Mouse (Mus musculus) liver, postnatal 0 days (tissue): ENCODE data around the gene Higd1a. TPM values are rescaled to one million over a fixed set of nuclear protein-coding genes. Genes with fewer than 3 reads are reported as not detected.

Source experiments
- ATAC-seq: fragments of 200-750 bp; cut with Nextera tagmentation; 2 replicates; pipeline ENCODE4 v1.8.0; 2017; ENCODE audit warnings: mild to moderate bottlenecking, moderate library complexity
- DNase-seq: peaks from one replicate; pipeline ENCODE4 v3.0.0-alpha.2; 2016
- H3K27ac ChIP-seq: fragments of 300-500 bp; sonication (generic); 2 replicates; pipeline ENCODE4 v1.5.1; 2014; ENCODE audit warnings: antibody characterized with exemption, moderate library complexity, mild to moderate bottlenecking, low read depth
- H3K27me3 ChIP-seq: fragments of 300-500 bp; sonication (generic); 2 replicates; pipeline ENCODE4 v1.6.1; 2014; ENCODE audit warnings: low read length, control low read depth, mixed read lengths; ENCODE audit not compliant: insufficient read depth
- H3K36me3 ChIP-seq: fragments of 300-500 bp; sonication (generic); replicated peaks from 2 replicates; pipeline ENCODE4 v1.6.1; 2014; ENCODE audit warnings: mild to moderate bottlenecking, control low read depth, low read length, moderate library complexity, mixed read lengths; ENCODE audit not compliant: insufficient read depth
- H3K4me1 ChIP-seq: fragments of 300-500 bp; sonication (generic); 2 replicates; pipeline ENCODE4 v1.6.1; 2014; ENCODE audit warnings: antibody characterized with exemption, mild to moderate bottlenecking, control low read depth; ENCODE audit not compliant: insufficient read depth
- H3K4me2 ChIP-seq: fragments of 300-500 bp; sonication (generic); 2 replicates; pipeline ENCODE4 v1.6.1; 2014; ENCODE audit warnings: low read depth, mild to moderate bottlenecking, low read length, moderate library complexity, mixed read lengths
- H3K4me3 ChIP-seq: fragments of 300-500 bp; sonication (generic); 2 replicates; pipeline ENCODE4 v1.5.1; 2014; ENCODE audit warnings: low read depth, low read length
- H3K9ac ChIP-seq: fragments of 300-500 bp; sonication (generic); replicated peaks from 2 replicates; pipeline ENCODE4 v1.6.1; 2014; ENCODE audit warnings: mild to moderate bottlenecking, moderate library complexity
- H3K9me3 ChIP-seq: fragments of 300-500 bp; sonication (generic); 2 replicates; pipeline ENCODE4 v1.6.1; 2016; ENCODE audit warnings: mild to moderate bottlenecking, control low read depth, low read length, mixed read lengths
- CTCF ChIP-seq: sonication (generic); IDR thresholded peaks from 2 replicates; pipeline ENCODE4 v1.5.1; 2016; ENCODE audit warnings: antibody characterized with exemption, low read depth
- EP300 ChIP-seq: IDR thresholded peaks from 2 replicates; pipeline ENCODE4 v1.6.1; 2016; ENCODE audit warnings: antibody characterized with exemption, low read depth, mild to moderate bottlenecking
- WGBS: fragments of 180-500 bp; shearing (Covaris S2); extraction: QIAGEN DNeasy Blood & Tissue Kit; methylation state at CpG from one replicate; pipeline ENCODE4 v1.1.7; 2014; ENCODE audit not compliant: insufficient replicate concordance; 5-methylcytosine and 5-hydroxymethylcytosine counted together
- polyA plus RNA-seq: library from polyadenylated mRNA; unstranded; fragments of >200 nt; fragmentation: Nextera tagmentation; extraction: Ambion mirVana; gene quantifications from 2 replicates; pipeline ENCODE4 v1.2.1, GENCODE M21; 2015

Higd1a gene
- polyA plus RNA-seq, 1 experiment from 2014 or later = 134 TPM

GRCm38 (mm10) chr9:121847842-121848241 lies 10.3 kb downstream of the Higd1a start:
- ATAC-seq = 0 out of 2 replicates have a peak, but pooled peaks have one; percentile 12
- Histone ChIP-seq H3K4me3 (no peak overlapping the region), H3K4me1 (no peaks in the 10 kb centered on the region), H3K36me3 (peaks cover 49% of the 10 kb centered on the region), H3K4me2 (no peak overlapping the region), H3K27me3 (no peaks in the 10 kb centered on the region), H3K9me3 (no peaks in the 10 kb centered on the region), H3K27ac (no peak overlapping the region), H3K9ac (no peak overlapping the region)
- no peak for DNase-seq
- WGBS = 66% methylated on average over 5 of the region's 5 CpGs
- no peak for TF ChIP-seq CTCF
- no peak for TF ChIP-seq EP300

- Histone ChIP-seq H3K4me3 (no peak overlapping the region), H3K4me2 (no peak overlapping the region), H3K9me3 (no peaks in the 10 kb centered on the region), H3K27me3 (no peaks in the 10 kb centered on the region), H3K4me1 (no peaks in the 10 kb centered on the region), H3K27ac (no peak overlapping the region), H3K36me3 (peaks cover 47% of the 10 kb centered on the region), H3K9ac (no peak overlapping the region)
- no peak for DNase-seq
- 89% methylated on average over 4 of the region's 4 CpGs for WGBS
- no peak for ATAC-seq
- TF ChIP-seq CTCF (no peak), EP300 (no peak)
Observed at GRCm38 (mm10) chr9:121847138-121847537, 11.0 kb downstream of the Higd1a start.

GRCm38 (mm10) chr9:121846526-121847118 lies 11.5 kb downstream of the Higd1a start:
- Histone ChIP-seq H3K9ac (no peak overlapping the region), H3K27me3 (no peaks in the 10 kb centered on the region), H3K36me3 (peaks cover 42% of the 10 kb centered on the region), H3K4me1 (no peaks in the 10 kb centered on the region), H3K4me3 (no peak overlapping the region), H3K27ac (no peak overlapping the region), H3K4me2 (no peak overlapping the region), H3K9me3 (no peaks in the 10 kb centered on the region)
- peak; percentile 43 for ATAC-seq
- TF ChIP-seq CTCF (peak; percentile 74), EP300 (no peak)
- WGBS = 34% methylated on average over 10 of the region's 10 CpGs
- peak; percentile 31 for DNase-seq

GRCm38 (mm10) chr9:121842914-121843313 lies 15.2 kb downstream of the Higd1a start:
- Histone ChIP-seq H3K9ac (no peak overlapping the region), H3K36me3 (peaks cover 8% of the 10 kb centered on the region; the same call in 1 of the 2 replicates), H3K4me3 (no peak overlapping the region), H3K4me1 (peaks cover 11% of the 10 kb centered on the region), H3K4me2 (no peak overlapping the region), H3K9me3 (no peaks in the 10 kb centered on the region), H3K27ac (no peak overlapping the region), H3K27me3 (0 out of 2 replicates have a peak, but pooled peaks cover 6% of the 10 kb centered on the region)
- TF ChIP-seq EP300 = no peak
- peak; percentile 48 for TF ChIP-seq CTCF
- ATAC-seq (no peak), DNase-seq (no peak)
- 83% methylated on average over 2 of the region's 2 CpGs for WGBS

- Histone ChIP-seq H3K9me3 (no peaks in the 10 kb centered on the region), H3K36me3 (no peaks in the 10 kb centered on the region), H3K4me2 (peak overlapping the region; percentile 67), H3K4me3 (peak overlapping the region; percentile 28), H3K9ac (no peak overlapping the region), H3K27ac (no peak overlapping the region), H3K4me1 (peaks cover 11% of the 10 kb centered on the region), H3K27me3 (0 out of 2 replicates have a peak, but pooled peaks cover 6% of the 10 kb centered on the region)
- DNase-seq = no peak
- TF ChIP-seq EP300 (no peak), CTCF (no peak)
- no peak for ATAC-seq
- WGBS = 33% methylated on average over 7 of the region's 7 CpGs
Observed at GRCm38 (mm10) chr9:121839622-121839965, 18.6 kb downstream of the Higd1a start.

- WGBS = 4% methylated on average over 61 of the region's 61 CpGs
- H3K4me2 ChIP-seq = peak within 1 kb of the TSS; percentile 67
- no peak within 1 kb of the TSS for H3K9ac ChIP-seq
- H3K4me3 ChIP-seq = peak within 1 kb of the TSS; percentile 28
- peaks cover 11% of the 10 kb centered on the region for H3K4me1 ChIP-seq
- peak; percentile 69 for DNase-seq
- no peaks in the 10 kb centered on the region for H3K36me3 ChIP-seq
- peak; percentile 52 for ATAC-seq
- H3K27ac ChIP-seq = no peak within 1 kb of the TSS
- no peaks in the 10 kb centered on the region for H3K9me3 ChIP-seq
- 0 out of 2 replicates have a peak, but pooled peaks cover 6% of the 10 kb centered on the region for H3K27me3 ChIP-seq
- TF ChIP-seq EP300 (no peak), CTCF (no peak)
Observed at GRCm38 (mm10) chr9:121838829-121839621, 19.1 kb downstream of the Higd1a start, which contains the start of gene Ccdc13. Gene Ccdc13 (minus strand): TSS chr9:121839461.
